Mouse (Mus musculus) gastrocnemius, postnatal 36 days (tissue): ENCODE measurements at regions not wholly inside any gene's neighbourhood (a gene's known extent, or its start where the extent isn't known, plus 50 kb on each side); places are given as distances from the start of the nearest gene placed in this dataset.

ENCODE experiments used
- DNase-seq, 2 experiments: peaks; one replicate each; pipeline ENCODE4 v3.0.0; 2022
- intact Hi-C: fragments of 180-260 bp; cut with DNase I; formaldehyde crosslinking; loops from one replicate; pipeline ENCODE4 v1.15.1; 2025

DNA sequence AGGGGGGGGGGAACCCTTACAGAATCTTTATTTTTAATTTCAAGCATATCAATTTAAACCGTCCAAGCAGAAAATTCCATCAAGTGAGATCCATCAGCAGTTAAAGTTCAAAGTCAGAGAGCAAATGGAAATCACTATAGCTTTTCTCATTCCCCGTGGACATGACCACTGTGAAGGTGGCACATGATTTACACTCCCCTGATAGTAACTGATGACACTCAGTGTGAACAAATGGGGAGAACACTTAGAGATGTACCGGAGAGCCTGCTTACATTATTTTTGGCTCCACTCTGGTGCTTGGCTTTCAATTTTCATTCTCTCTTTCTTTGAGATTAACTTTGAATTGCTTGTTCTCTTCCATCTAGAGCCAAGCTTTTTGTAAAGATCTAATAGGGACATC is 140.0 kb downstream of the Gm11146 start:
- DNase-seq: no peak
- intact Hi-C loops: no loop called here

DNA sequence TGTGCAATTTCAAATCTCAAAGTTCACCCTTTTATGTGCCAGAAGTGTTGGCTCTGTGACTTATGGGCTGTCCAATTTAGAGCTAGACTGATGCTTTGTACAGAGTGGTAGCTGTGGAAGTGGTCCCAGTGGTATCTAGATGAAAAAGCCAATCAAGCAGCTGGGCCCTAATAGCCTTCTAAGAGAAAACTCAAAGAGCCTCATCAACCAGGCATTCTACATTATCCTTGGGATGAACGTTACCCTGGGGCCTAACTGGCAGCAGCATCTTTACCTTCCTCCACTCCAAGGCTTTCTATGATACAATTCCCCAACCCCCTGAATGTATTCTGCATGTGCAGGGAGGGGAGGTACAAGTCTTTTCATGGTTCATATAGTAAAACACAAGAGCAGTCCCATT is 140.4 kb downstream of the Gm11146 start:
- no peak for DNase-seq
- intact Hi-C loops: no loop called here

DNA sequence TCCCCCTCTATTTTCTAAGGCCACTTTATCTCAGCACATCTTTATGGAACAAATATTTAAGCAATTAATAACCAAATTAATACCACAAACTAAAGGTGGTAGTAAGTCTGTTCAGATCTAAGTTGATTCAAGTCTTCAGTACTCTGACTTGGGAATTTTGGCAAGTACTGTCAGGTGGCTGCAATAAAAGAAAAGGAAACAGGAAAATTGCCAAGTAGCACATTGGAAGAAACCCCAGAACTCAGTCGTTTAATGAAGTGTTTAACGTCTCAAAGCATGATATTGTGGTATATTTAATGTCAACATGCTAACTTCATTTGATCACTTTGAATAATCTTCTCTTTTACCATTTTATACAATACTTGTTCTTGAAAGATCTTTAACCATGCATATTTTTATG is 142.2 kb downstream of the Gm11146 start:
- intact Hi-C loops: no loop called here
- DNase-seq: no peak

DNA sequence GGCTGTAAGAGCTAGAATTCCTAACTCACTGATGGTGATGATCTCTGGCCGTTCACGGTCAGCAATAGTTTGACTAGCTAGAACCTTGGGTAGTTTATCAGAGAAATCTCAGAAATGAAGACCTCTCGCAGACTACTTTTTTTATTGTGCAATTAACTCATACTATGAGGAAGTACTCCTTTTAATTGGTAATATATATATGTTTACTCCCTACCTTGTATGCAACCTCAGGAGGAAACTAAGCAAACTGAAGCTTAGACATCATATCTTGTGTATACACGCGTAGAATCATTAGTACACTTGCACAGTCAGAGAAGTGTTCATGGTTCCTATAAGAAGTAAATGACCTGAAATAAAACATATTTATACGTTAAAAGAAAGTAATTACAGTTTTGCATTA is 157.2 kb downstream of the Gm11146 start:
- intact Hi-C loops: loop anchor here (5.0 to 10.0 kb wide), 3 partner anchors 192 to 317 kb away; no protein-coding TSS in a partner anchor

DNA sequence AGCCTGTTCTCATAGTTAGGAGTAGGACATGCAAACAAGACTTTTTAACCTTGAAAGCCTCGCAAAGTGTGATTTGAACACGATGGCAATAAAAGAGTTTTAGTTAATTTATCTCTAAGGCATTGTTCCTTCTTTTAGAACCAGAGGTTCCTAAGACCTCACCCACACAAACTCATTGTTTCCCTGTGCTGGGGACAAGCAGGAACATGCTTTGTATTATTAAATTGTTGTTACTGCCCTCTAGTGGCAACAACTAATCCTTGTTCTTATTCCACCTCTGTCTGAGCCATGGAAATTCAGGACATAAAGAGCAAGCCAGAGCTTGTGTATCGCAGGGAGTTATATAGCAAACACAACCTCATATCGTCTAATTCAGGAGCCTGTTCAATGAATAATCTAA is 157.9 kb downstream of the Gm11146 start:
- no peak for DNase-seq
- intact Hi-C loops: loop anchor here (5.0 to 10.0 kb wide), 2 partner anchors 192 to 279 kb away; no protein-coding TSS in a partner anchor

More for the DNA sequence above, 157.2 kb downstream of the Gm11146 start:
- DNase-seq: no peak

DNA sequence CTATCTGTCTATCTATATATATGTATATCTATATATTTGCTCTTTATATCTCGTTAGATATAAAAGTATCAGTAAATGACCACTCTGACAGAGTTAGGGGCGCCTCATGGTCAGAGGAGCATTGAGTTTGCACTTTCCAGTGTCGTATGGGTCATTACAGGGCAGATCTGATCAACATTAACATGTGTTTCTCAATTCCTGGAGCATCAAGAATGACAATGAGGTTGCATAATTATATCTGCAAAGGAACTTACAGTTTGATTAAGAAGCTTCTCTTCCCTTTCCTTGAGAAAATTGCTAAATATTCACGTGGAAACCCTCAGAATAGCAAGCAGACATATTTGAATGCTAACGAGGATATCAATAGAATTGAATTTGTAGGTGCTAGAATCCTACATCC is 158.6 kb downstream of the Gm11146 start:
- intact Hi-C loops: loop anchor here (5.0 to 10.0 kb wide), 2 partner anchors 191 to 279 kb away; no protein-coding TSS in a partner anchor
- no peak for DNase-seq

DNA sequence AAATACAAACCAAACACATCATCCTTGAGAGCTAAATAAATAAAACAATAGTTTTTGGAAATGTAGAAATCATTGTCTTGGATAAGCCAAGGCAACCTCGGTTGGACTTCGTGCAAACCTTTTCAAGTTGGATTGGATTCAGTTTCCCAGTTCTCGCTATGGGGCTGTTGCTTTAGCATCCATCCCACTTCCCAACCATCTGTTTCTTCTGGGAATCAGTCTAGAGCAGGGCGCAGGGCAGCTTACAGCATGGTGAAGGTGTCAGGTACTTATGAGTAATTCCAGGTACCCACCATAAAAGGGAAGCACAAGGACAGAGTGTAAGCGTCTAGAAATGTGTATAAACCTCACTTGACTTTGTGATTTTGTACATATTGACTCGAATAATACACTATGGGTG is 159.0 kb downstream of the Gm11146 start:
- intact Hi-C loops: loop anchor here (5.0 to 10.0 kb wide), 2 partner anchors 191 to 278 kb away; no protein-coding TSS in a partner anchor
- DNase-seq: no peak

DNA sequence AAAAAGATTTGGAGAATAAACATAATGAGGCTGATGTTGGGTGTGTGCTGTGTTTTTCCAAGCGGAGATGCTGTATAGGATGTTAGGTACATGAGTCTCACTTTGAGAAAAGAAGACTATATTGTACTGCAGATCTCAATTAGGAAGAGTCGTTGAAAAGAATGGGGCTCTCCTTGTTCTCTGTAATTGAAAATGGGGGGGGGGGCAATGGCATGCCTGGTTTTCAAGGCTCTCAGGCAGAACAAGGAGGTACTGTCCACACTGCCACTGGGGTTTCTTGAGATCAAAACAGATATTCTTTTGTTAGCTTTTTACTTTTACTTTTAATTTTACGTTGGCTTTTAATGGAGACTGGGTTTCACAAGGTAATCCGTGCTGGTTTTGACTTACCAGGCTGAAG is 170.5 kb downstream of the Gm11146 start:
- intact Hi-C loops: no loop called here
- DNase-seq: no peak

DNA sequence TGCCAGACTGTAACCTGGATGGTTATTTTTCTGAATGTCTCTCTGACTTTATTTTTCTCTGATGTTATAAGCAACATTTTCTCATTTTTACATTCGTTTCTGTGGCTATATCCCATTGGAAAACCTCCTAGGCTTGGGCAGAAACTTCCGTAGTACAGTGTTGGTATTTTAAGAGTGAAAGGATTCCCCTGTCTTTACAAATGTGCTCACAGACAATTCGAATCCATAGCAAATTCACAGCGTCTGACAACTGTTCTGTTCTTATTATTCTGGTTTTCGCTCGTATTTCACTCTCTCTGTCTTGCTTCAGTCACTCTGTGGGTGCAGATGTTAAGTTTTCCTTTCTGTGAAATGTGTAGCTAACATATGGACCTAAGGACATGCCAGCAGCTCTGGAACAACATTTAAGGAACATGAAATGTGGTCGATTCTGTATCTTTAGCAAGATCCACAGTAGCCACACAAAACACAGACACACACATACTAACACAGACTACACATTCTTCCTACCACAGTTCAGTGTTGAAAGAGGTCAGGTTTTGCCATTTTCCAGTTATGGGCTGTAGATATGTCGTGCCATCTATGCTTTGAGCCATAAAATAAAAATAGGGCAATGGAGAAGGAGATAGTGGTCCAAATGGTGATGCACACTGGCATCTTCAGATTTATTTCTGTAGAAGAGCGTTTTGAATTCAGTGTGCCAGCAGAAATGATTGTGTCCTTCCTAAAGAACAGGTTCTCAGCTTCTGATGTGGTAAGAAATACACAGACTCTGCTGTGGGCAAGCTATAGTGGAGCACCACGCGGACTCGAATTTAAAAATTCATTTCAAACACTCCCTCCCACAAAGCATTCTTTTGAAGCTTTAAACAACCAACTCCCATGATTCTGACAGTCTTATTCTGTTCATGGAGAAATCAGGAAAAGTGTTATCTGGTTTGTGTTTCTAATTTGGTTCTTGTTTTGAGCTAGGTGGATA is 179.2 kb downstream of the Gm11146 start:
- no peak for DNase-seq
- intact Hi-C loops: loop anchor here (5.0 kb wide), 1 partner anchor 80 kb away; no protein-coding TSS in a partner anchor

DNA sequence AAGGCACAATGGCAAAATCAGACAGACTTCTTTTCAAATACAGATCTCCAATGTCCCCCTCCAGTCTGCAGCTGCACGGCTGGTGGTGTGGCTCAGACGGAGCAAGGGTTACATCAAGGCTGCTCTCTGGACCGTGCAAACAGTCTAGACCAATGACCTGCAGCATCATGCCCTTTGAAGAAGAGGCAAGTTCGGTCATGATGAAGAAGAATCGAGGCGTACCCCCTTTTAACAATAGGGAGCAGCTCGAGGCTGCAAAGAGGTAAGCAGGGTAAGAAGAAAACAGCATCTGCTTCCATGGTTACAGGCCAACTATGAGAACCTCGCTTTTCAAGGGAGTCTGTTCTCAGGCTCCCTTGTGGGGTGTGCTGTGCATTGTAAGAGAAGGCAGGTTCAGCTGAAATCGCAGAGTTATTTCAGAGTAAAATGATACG is 180.3 kb downstream of the Gm11146 start:
- intact Hi-C loops: loop anchor here (2.0 to 5.0 kb wide), 2 partner anchors 81 to 91 kb away; no protein-coding TSS in a partner anchor
- DNase-seq: peak; percentile 5 to 52

DNA sequence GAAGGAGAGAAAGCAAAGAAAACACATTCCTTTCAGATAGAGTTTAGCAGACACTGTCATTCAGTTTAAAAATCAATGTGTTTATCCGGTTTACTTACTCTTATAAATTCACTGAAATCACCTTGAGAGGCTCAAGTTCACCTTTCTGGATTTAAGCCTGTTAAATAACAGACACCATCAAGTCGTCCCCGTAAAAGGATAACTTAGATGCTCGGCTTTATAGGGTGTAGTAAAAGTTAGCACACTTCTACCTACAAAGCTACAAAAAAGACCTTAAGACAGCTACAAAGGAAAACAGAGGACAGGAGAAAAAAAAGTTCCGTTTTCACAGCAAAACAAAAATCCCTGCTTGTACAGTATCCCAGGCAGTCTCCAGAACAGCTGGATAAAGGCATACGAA is 180.9 kb downstream of the Gm11146 start:
- intact Hi-C loops: loop anchor here (2.0 to 5.0 kb wide), 2 partner anchors 81 to 90 kb away; no protein-coding TSS in a partner anchor
- DNase-seq: no peak

DNA sequence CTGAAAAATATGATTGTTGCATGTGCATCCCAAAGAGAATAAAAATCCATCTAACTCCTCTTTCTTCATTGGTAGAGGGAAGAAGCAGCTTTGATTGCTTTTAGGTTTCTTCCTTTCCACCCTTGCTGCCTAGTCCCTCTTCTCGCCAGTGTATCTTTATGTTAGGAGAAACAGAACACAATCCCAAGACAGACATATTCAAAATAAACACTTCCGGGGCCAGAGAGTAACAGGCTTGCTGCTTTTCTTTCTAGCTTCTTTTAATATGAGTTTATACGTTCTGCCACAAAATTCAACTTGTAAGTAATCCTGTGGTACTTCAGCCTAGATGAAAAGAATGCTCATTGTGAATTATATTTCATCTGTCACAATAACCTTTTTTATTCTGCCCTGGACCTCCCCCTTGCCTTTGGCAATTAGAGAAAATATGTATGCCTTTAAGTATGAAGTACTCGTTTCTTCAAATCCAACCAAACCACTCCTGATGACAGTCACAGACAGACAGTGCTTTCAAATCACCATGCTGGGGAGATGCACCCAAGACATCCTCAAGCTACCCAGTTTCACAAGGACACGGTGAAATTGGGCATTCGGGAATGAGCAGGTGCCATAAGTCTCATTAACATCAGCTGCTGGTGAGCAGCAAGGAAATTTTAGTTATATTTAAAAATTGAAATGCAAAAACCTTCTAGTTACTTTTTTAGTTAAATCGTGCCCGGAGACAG is 181.6 kb downstream of the Gm11146 start:
- intact Hi-C loops: loop anchor here (2.0 to 5.0 kb wide), 2 partner anchors 82 to 89 kb away; no protein-coding TSS in a partner anchor
- no peak for DNase-seq

DNA sequence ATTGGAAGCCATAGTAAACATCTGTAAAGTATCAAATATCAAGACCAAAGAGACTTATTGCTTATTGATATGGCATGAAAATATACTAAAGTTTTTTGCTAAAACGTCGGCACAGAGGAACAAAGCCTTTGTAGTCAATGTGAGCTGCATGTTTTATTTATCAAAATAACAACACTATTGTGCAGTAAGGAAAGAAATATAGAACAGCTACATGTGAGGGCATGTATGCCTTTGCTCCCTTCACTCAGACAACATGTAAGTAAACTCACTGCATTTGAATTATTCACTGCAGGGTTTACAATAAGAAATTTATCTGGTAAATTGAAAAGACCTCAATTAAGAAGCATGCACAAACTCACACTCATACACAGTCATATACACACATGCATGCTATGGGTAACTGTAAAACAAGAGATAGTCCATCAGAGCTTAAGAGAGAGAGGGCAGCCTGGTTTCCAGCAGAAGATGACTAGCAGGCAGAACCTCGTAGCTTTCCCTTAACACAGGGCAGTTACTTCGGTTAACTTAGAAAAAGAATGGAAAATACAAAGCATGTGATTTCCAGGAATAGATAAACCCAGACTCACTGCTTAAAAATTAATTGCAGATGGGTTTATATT is 182.7 kb downstream of the Gm11146 start:
- intact Hi-C loops: no loop called here
- no peak for DNase-seq

DNA sequence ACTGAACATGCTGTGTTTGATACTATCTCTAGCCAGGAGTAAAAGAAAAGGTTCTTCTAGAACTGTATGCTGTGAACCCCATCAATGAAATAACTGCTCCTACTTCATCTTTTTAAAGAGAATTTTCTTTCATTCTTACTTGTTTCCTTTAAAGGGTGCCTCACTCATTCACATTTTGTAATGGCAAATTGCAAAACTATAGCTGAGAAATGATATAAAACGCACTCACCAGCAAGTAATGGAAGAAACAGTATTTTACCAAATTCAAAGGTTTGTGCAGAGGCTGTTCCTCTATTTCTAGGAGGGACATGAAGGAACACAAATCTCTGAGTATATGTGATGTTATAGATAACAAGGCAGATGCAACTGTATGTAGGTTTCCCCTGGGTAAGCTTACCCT is 183.4 kb downstream of the Gm11146 start:
- DNase-seq: no peak
- intact Hi-C loops: no loop called here

DNA sequence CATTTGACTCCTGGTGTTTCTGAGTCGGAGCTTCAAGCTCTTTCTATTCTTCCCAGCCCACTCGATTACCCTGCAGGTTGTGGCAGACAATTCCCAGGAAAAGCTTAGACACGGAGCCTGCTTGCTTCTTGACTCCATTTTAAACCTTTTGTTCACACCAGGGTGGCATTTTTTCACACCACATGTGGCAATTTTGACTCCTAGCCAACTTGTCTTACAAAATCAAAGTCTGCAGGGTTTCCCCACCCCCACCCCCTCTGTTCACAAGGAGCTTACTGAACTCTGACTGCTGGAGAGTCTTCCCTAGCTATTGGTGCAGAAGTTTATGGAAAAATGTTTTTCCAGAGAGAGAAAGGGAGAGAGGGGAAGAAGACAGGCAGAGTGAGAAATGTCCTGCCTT is 184.1 kb downstream of the Gm11146 start:
- intact Hi-C loops: no loop called here
- DNase-seq: peak in 1 of 2 experiments; percentile 18

DNA sequence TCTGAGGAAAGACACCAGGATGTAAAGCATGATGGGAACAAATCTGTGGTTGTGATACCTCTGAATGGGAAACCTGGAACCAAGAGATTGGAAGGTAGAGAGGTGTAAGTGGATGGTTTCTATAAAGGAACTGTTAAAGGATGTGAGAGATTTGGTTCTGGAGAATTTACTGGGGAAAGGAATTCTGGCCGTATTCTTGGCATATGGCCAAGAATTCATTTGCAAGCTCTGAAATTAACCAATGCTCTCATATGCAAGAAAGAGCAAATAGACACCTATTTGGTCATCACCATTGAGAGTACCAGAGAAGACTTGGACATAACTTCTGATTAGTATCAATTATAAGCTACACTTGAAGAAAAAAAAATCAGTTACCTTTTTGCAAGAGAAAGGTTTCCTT is 187.3 kb downstream of the Gm11146 start:
- no peak for DNase-seq
- intact Hi-C loops: no loop called here

DNA sequence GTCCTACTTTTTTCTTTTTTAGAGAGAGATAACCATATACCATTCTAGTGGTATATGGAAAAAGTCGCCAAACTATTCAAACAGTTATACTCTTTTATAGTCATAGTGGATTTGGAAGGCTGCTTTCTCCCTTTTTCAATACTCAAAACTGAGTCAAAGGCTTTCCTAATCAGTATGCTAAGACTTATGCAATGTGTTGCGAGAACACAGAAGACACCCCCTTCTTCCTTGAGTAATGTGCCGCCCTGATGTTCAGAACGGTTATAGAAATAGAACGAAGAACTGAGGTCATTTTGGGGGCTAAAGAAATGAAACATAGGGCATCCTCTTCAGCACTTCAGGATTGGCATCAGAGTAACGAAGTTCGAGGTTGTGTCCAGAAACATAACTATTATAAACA is 192.7 kb downstream of the Gm11146 start:
- no peak for DNase-seq
- intact Hi-C loops: no loop called here

DNA sequence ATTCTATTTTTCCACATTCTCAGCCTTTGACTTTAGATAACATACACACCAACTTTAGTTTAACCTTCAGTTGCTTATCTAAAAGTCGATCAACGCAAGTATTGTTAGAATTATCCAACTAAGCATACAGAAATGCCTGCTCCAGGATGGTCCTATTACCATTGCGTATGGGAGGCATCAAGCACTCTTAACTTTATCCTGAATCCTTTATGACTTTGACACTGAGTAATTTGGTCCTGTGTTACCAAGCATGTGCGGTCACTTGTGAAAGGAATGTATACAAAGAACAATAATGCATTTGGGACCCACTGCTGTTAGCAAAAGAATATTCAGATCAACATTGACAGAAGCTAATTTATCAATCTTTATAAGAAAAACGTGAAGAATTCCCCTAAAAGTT is 194.9 kb downstream of the Gm11146 start:
- intact Hi-C loops: no loop called here
- DNase-seq: no peak

DNA sequence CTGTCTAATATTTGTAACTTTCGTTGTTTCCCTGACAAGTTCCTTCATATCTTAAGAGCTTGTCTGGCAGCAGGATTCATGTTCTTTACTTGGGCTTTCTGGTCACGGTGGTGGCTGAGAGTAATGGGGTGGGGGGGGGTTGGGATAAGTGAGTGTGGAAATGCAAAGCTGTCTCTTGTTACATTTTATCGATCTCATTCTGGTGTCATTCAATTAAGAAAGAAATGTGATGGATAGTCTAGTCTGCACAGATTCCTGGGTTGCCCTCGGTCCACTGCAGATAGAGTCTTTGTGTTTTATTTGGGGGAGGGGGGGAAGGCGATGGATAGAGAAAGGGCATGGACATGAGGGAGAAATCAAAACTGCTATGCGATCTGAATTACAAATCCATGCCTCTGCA is 196.0 kb downstream of the Gm11146 start:
- intact Hi-C loops: no loop called here
- DNase-seq: no peak

DNA sequence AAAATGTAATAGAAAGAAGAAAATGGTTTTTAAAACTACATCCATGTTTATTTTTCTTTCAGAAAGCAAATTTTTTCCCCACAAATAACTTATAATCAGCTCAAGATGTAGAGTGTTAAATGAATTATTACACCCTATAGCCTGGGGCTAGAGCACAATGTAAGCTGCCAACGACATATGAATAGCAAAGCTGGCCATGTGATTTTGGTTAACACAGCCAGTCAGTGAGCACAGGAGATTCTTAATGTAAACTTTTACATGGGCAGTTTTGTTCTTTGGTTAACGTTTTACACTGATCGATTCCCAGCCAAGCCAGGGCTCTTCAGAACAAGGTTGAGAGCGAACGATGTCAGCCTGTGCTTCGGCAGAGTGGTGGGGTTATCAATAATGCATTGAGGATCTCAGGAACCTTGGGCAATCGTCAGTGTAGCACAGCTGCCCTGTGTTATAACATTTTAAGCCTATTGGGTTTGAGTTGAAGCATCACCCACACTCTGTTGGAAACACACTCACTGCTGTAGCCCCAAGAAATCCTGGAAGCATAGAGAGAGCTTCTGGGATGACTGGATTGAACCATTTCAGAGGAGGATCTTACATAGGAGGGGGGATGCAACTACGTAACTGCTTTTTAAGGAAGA is 196.6 kb downstream of the Gm11146 start:
- DNase-seq: no peak
- intact Hi-C loops: no loop called here
